Mouse (Mus musculus) gastrocnemius, adult 18-20 months (tissue): ENCODE results near the gene Mfsd8. TPM values are rescaled to one million over a fixed set of nuclear protein-coding genes. Genes with fewer than 3 reads are reported as not detected.
"Not testable (repeated sequence)": the region's sequence is repeated elsewhere in the genome, so short reads cannot be mapped to it uniquely, and the experiment has no call there.

ENCODE experiments used
- DNase-seq: peaks from one replicate; pipeline ENCODE4 v3.0.0; 2021; ENCODE audit warnings: low spot score
- long read RNA-seq, 2 experiments: library from polyadenylated mRNA; stranded (forward); transcript quantifications; one replicate each; pipeline ENCODE4 v2.0.0; 2021
- total RNA-seq, 2 experiments: library from RNA; stranded (reverse); gene quantifications; 2 replicates each; pipeline ENCODE4 v1.2.3; 2021

Mfsd8 gene
- total RNA-seq = 10 to 100 TPM; 17.4 to 19.2 TPM
- long read RNA-seq, experiment 1, transcript Mfsd8-201 (12 exons, 3,151 nt) = major isoform, 33 of 40 reads
- long read RNA-seq, experiment 1, partial matches to known transcripts = 0 of 40 reads
- long read RNA-seq, experiment 1, other reads (novel, unspliced or antisense) = 6 of 40 reads
- long read RNA-seq, experiment 2, transcript Mfsd8-201 (12 exons, 3,151 nt) = major isoform, 26 of 29 reads
- long read RNA-seq, experiment 2, partial matches to known transcripts = 1 of 29 reads
- long read RNA-seq, experiment 2, other reads (novel, unspliced or antisense) = 2 of 29 reads

DNA sequence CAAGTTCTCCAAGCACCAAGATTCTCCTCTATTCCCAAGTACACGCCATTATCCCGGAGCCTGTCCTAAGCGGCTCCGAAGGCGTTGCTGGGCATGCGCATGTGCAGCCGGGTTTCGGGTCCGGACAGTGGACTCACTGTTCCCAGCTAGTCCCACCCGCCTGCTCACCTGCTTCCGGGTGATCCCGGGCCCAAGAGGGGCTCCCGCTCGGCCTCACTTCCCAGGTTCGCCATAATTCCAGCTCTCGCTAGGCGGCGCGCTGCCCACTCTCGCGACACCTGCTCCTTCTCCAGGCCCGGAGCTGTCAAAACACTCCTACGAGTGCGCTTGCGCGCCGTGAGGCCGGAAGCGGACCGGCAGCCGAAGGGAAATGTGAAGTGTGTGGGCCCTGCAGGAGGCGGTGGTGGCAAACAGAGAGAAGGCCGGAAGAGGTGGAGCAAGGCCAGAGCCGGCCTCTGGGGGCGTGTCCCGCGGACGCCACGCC is at the start of gene Mfsd8:
Gene Mfsd8, minus strand, starts transcription at position 414 of the 484 bp plus-strand sequence.
- peak; percentile 94 for DNase-seq

DNA sequence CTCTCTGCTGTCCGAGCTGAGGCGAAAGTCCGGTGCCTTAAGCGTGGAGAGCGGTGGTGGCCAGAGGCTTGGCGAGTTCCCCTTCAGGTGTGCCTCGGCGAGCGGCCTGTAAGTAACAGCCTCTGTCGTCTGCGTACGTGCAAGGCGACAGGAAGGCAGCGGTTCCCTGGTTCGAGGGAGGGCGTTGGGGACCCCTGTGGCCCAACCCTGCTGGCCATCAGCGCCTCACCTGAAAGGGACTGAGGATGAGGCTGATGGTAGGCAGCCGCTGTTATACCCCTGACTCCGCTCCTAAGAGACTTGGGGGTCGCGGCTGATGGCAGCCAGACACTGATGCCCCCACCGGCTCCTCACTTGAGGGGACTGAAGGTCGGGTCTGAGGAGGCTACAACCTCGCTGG is 47.6 kb upstream of the Mfsd8 start:
- peak; percentile 4 for DNase-seq

DNA sequence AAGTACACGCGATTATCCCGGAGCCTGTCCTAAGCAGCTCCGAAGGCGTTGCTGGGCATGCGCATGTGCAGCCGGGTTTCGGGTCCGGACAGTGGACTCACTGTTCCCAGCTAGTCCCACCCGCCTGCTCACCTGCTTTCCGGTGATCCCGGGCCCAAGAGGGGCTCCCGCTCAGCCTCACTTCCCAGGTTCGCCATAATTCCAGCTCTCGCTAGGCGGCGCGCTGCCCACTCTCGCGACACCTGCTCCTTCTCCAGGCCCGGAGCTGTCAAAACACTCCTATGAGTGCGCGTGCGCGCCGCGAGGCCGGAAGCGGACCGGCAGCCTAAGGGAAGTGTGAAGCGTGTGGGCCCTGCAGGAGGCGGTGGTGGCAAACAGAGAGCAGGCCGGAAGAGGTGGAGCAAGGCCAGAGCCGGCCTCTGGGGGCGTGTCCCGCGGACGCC is 47.2 kb upstream of the Mfsd8 start:
- peak; percentile 97 for DNase-seq

DNA sequence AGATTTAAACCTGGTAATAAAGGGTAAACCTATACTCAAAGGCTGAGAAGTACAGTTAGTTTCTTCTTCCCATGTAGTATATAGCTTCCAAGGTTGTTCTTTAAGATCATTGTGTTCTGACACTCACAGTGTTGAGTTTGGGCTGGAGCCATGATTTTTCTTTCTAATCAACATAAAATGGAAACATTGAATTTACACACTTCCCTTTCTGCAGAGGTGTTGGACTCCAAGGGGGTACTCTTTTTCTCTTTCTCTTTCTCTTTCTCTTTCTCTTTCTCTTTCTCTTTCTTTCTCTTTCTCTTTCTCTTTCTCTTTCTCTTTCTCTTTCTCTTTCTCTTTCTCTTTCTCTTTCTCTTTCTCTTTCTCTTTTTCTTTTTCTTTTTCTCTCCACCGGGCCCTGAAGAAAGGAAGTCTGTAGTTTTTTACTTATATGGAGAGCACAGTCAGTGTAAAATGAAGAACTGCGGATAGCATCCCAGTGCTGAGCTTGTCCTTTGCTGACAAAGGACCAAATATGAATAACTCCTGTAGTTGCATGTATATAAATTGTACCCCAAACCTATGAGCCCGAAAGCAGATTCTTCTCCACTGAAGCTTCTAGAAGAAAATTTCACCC is 6.5 kb upstream of the Mfsd8 start:
- DNase-seq = not testable (repeated sequence)

DNA sequence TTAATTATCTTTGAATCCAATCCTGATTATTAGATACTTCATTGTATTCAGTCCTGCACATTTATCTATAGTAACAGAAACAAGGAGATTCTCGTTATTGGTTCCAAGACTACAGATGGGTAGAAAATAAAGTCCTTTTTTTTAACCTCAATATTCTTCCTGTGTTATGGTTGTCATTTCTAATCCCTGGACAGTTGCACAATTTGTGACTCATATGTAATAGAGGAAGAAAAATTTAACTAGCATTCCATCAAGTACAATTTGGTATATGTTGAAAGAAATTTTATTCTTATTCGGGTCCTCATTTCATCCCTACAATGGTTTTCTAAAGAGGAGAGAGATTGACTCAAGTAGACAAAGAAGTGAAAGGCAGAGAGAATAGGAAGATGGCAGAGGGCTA is 1.2 kb upstream of the Mfsd8 start:
- not testable (repeated sequence) for DNase-seq

DNA sequence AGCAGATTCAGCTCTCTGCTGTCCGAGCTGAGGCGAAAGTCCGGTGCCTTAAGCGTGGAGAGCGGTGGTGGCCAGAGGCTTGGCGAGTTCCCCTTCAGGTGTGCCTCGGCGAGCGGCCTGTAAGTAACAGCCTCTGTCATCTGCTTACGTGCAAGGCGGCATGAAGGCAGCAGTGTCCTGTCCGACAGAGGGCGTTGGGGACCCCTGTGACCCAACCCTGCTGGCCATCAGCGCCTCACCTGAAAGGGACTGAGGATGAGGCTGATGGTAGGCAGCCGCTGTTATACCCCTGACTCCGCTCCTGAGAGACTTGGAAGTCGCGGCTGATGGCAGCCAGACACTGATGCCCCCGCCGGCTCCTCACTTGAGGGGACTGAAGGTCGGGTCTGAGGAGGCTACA is 332 bp upstream of the Mfsd8 start:
- peak; percentile 47 for DNase-seq

DNA sequence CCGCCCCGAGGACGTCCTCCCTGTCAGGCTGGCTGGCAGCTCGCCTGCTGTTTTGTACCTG is 101 bp upstream of the Mfsd8 start, which contains the start of gene Abhd18:
Gene Abhd18, plus strand, starts transcription at position 14 of the 61 bp plus-strand sequence.
- DNase-seq = not testable (repeated sequence)

DNA sequence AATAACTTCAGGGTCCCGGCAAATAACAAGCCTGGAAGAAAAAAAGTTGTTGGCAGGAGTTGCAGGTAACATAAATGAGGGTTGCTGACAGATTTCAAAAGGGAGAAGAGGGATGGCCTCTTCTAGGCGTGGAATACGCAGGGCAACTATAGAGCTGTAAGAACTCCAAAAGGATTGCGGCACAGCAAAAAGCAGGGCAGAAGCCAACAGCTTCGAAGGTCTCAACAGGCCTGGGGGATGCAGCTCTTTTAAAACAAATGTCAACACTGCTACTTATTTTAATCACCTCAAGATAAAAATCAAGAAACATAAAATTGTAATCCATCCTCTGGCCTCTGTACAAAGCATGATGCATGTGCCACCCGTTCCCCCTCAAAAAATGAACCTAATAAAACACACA is 1.2 kb downstream of the Mfsd8 start:
- DNase-seq = not testable (repeated sequence)

DNA sequence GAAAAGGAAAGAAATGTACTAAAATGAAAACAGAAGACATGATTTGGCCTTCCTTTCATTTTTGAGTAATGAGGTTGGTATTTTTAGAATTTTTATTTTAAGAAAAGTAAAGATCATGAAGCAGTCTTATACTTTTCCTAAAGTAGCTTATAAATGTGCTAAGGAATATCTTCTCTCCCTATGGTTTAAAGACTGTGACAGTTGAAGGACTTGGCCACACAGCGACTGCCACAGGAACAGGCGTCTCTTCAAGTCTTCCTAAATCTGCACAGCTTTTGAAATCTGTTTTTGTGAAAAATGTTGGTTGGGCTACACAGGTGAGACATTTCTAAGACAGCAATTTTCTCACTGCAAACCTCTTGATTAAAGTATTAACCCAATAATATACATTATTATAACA is 33.4 kb downstream of the Mfsd8 start:
- no peak for DNase-seq

DNA sequence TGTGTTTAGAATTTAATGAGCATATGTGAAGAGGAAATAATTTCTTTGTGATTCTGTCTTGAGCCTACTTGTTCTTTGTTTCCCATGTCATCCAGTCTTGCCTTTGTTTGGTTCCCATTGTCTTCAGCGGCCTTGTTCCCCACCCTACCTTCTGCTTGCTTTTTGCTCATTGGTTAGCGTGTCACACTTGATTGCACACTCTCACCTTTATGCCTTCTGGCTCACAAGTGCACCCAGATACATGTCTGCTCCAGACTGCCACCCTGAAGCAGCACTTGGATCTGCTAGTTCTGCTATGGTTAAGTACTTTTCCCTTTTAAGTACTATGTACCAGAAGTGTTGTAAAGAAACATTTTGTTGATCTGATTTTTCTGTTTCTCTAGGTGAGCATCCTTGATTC is 36.8 kb downstream of the Mfsd8 start:
- no peak for DNase-seq

DNA sequence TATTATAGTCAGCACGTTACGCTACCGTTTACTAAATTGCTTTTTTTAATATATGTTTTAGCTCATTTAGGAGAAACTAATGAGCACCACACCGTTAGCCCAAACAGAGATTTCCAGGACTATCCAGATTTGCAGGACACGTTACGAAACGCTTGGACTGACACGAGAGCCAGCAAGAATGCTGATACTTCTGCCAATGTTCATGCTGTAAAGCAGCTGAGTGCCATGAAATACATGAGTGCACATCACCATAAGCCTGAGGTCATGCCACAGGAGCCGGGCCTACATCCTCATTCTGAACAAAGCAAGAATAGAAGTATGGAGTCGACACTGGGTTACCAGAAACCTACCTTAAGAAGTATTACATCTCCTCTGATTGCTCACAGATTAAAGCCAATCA is 38.0 kb downstream of the Mfsd8 start:
- no peak for DNase-seq

DNA sequence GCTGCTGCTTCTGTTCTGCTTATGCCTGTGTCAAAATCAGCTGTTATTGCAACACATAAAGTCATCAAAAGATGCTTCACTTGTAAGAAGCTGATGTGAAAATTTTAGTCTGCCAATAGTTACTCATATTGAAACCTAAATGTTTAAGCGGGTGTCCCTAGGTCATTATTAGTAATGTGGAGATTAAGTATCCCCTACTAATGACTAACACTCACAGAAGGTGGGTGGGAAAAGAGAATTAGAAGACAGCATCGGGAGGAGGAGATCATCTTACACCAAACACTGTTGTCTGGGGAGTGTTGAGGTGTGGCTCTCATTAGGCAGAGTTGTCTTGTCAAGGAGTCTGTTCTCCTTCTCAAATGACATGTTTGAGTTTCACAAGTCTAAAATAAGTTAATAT is 39.8 kb downstream of the Mfsd8 start:
- DNase-seq = no peak

DNA sequence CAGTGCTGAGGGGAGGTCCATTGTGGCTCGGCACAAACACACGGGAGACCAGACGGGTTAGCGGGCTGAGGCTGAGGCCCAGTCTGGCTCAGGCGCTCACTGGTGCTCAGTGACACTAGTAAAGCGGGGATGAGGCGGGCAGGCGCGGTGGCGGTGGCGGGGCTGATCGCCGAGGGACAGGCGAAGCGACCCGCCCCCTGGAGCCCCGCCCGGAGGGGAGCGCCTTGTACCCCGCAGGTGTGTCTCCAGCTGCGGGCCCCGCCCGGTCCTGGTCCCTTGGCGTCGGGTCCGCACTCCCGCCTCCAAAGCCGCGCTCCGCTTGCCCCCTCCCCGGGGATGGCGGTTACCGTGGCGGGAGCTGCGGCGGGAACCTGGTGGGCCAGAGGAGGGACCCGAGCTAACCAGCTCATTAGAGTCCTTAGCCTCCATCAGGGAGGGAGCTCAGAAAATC is 46.3 kb downstream of the Mfsd8 start:
- DNase-seq = no peak

DNA sequence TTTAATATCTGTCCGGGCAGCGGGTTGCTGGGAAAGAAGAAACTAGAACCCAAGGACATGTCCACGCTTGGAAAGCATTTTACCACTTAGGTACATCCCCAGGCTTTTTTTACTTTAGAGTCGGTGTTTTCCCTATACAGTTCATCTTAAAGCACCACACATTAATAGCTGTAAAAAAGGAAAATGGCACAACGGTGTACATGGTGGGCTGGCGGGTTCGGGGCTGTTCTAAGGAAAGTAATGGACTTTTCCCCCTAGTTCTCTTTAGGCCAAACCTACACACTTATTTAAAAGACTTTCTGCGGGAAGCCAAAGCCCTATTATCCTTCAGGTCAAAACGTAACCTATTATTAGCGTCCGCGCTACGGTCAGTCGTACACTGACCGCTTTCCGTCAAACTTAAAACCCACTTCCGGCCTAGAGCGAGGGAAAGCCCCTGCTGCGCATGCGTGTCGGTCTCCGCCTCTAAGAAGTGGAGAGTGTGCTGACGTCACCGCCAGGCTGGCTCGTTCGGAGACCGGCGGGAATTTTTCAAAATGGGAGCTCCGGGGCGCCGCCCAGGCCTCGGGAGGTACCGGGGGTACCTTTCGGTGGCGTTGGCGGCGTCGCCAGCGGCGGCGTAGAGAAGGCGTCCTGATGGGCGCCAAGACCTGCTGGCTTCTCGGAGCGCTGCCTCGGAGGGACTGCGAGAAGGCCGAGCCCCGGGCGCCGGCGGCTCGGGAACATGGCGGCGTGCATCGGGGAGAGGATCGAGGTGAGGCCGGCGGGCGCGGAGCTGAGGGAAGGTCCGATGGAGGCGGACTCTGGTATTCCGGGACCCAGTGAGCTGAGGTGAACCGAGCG is 46.9 kb downstream of the Mfsd8 start, which contains the start of gene Plk4:
Gene Plk4, plus strand, starts transcription at position 490 of the 843 bp plus-strand sequence.
- DNase-seq = peak; percentile 96

DNA sequence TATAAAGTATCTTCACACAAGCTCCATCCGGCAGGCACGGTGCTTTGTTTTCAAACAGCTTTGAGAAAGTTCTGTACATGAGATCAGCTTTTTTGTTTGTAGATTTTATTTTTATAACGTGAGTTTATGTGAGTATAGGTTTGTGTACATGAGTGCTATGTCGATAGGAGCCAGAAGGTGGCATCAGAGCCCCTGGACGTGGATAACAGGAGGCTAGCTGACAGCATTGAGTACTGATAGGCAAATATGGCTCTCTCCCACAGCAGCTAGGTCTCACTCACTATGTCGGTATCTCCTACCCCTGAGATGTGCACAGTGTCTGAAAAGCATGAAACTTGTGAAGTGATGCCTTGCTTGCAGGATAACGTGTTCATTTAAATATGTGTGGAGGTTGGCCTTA is 48.2 kb downstream of the Mfsd8 start:
- DNase-seq = peak; percentile 15

DNA sequence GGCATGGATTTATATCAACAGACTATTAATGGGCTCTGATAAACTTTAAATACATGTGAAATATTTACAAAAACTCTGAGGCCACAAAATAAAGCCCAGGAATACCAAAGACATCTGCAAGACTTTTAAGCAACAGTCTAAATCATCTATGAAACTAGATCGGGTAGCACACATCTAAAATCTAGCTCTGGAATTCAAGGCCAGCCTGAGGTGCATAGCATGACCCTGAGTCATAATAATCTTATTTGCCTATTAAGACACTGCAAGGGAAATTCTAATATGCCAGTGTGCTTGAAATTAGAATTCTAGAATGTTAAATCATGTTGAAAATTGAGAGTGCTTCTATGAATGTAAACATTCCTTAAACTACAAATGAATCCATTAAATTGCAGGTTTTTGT is 48.6 kb downstream of the Mfsd8 start:
- no peak for DNase-seq

DNA sequence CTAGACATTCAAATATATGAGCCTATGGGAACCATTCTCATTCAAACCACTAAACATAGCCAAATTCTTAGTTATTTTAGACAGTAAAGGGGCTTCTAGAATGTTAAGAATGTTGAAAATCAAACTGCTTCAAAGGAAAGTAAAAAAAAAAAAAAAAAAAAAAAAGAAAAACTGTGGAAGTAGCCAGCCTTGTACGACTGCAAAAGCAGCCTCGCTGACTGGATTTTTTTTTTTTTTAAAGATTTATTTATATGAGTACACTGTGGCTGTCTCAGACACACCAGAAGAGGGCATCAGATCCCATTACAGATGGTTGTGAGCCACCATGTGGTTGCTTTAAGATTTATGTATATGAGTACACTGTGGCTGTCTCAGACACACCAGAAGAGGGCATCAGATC is 52.9 kb downstream of the Mfsd8 start:
- DNase-seq = no peak

Other genes with a start within 250 kb of the Mfsd8 start
- not detected for gene Slc25a31, start 138.0 kb downstream of the Mfsd8 start, total RNA-seq
- 1 to 10 TPM; 4.9 to 6.6 TPM for gene Hspa4l, start 102.4 kb downstream of the Mfsd8 start, total RNA-seq
- gene Plk4, start 46.9 kb downstream of the Mfsd8 start, total RNA-seq = under 1 TPM; 0.59 to 0.62 TPM
- 10 to 100 TPM; 12.4 to 15.7 TPM for gene Abhd18, start 84 bp upstream of the Mfsd8 start, total RNA-seq
- gene 1700034I23Rik, start 55.7 kb upstream of the Mfsd8 start, total RNA-seq = under 1 TPM in 1 of 2 experiments, not detected in 1; 0.16 TPM
- gene Larp1b, start 102.9 kb upstream of the Mfsd8 start, total RNA-seq = 10 to 100 TPM; 64.4 to 72.7 TPM
- 10 to 100 TPM; 20.1 to 21.7 TPM for gene Pgrmc2, start 236.2 kb upstream of the Mfsd8 start, total RNA-seq